Mouse (Mus musculus): ENCODE data around the gene Xlr5a.
"Not testable (repeated sequence)": the region's sequence is repeated elsewhere in the genome, so short reads cannot be mapped to it uniquely, and the experiment has no call there.

Gene Xlr5a

GRCm38 (mm10) chrX:73143218-73143618 is 149.6 kb downstream of the Xlr5a start:
- not testable (repeated sequence) for DNase-seq

- DNase-seq = not testable (repeated sequence)
Measured at GRCm38 (mm10) chrX:73122859-73123829, 169.6 kb downstream of the Xlr5a start.

- not testable (repeated sequence) for DNase-seq
Measured at GRCm38 (mm10) chrX:73116747-73117146, 176.0 kb downstream of the Xlr5a start, which contains the start of gene Gm14685. TSS of gene Gm14685 (plus strand) at chrX:73117047.

GRCm38 (mm10) chrX:73096941-73097508 is 195.8 kb downstream of the Xlr5a start, which contains the start of gene Xlr3a:
TSS of gene Xlr3a (minus strand) at chrX:73097095.
- DNase-seq = peak; percentile 16

GRCm38 (mm10) chrX:73082267-73083055 is 210.3 kb downstream of the Xlr5a start, which contains the start of gene Xlr4a:
TSS of gene Xlr4a (minus strand) at chrX:73082478.
- not testable (repeated sequence) for DNase-seq

GRCm38 (mm10) chrX:73066765-73067312 is 225.9 kb downstream of the Xlr5a start:
- peak; percentile 52 for DNase-seq

- no peak for DNase-seq
Measured at GRCm38 (mm10) chrX:73064415-73064793, 228.4 kb downstream of the Xlr5a start, which contains the start of gene Pnma3. TSS of gene Pnma3 (plus strand) at chrX:73064787.

- peak; percentile 55 for DNase-seq
Measured at GRCm38 (mm10) chrX:73063512-73064414, 229.0 kb downstream of the Xlr5a start.

GRCm38 (mm10) chrX:73062323-73062722 is 230.5 kb downstream of the Xlr5a start:
- DNase-seq = no peak

- no peak for DNase-seq
Measured at GRCm38 (mm10) chrX:73061528-73061927, 231.2 kb downstream of the Xlr5a start.
